Mouse (Mus musculus): Measurements from ENCODE around the gene Edrf1.
"Not testable (repeated sequence)": the region's sequence is repeated elsewhere in the genome, so short reads cannot be mapped to it uniquely, and the experiment has no call there.

Edrf1 gene

DNA sequence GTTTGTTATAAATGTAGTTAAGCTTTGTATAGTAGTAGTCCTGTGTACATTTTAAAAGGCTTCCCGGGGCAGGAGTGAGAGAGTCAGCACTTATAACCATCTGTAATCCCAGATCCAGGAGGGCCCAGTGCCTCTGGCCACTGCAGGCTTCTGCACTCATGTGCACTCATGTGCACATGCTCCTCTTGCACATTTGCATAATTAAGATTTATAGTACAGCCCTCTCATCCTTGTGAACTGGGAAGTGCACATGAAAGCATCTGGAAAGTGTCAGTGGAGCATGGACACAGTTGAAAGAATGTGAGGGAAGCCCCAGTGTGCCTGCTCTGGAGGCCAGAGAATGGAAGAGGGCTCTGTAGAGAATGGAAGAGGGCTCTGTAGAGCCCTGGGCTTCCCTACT, 25.1 kb downstream of the Edrf1 start:
- DNase-seq: no peak

GRCm38 (mm10) chr7:133669071-133669470, 31.7 kb downstream of the Edrf1 start:
- DNase-seq: no peak

DNA sequence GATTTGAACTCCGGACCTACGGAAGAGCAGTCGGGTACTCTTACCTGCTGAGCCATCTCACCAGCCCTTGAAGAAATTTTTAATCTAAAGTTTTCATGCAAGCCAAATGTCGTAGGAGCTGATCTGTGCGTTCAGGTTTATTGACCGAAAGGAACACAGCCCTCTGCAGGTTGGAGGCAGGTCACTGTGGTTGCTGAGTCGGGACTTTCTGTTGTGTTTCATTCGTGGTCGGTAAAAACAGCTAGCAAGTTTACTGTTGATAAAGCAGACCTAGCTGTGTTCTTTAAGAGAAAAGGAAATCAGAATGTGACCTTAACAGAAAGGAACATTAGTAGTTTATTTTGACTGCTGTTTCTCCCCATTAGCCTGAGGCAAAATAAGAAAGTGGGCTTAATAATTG, 32.6 kb downstream of the Edrf1 start:
- no peak for DNase-seq

- no peak for DNase-seq
Observed at GRCm38 (mm10) chr7:133670846-133671245, 33.5 kb downstream of the Edrf1 start.

- no peak for DNase-seq
Observed at GRCm38 (mm10) chr7:133676002-133676401, 38.7 kb downstream of the Edrf1 start.

- DNase-seq: no peak
Observed at GRCm38 (mm10) chr7:133678716-133679115, 41.4 kb downstream of the Edrf1 start.

DNA sequence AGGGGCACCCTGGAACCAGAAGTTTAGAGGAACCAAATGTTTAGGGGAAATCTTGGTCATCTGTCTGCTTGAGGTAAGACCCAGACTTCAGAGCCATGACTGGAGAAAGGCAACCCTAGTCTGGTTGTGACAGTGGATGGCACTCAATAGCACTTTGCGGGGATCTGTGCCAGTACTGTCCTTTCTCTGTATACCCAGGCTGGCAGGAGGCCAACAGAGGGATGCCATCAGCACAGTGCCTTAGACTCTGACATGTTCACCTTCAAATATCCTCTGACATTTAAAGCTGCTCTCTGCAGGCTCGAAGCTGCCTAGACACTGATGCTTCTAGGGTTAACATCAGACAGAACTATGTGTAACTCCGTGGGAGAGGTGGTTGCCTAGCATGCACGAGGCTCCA, 42.1 kb downstream of the Edrf1 start:
- DNase-seq: no peak

- DNase-seq: no peak
Observed at GRCm38 (mm10) chr7:133679961-133680360, 42.6 kb downstream of the Edrf1 start, which contains the start of gene Mmp21. TSS of gene Mmp21 (minus strand) at chr7:133680061.

GRCm38 (mm10) chr7:133683626-133684025, 46.3 kb downstream of the Edrf1 start:
- DNase-seq: no peak

DNA sequence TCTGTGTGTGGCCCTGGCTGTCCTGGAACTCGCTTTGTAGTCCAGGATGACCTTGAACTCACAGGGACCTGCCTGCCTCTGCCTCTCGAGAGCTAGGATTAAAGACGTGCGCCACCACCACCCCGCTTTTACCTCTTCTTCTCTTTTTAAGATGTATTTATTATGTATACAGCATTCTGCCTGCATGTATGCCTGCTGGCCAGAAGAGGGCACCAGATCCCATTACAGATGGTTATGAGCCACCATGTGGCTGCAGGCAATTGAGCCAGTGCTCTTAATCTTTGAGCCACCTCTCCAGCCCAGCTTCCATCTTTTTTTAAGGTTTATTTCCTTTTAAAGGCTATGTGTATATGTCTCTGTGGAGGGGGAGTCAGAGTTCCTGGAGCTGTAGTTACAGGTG, 46.8 kb downstream of the Edrf1 start:
- DNase-seq: no peak

DNA sequence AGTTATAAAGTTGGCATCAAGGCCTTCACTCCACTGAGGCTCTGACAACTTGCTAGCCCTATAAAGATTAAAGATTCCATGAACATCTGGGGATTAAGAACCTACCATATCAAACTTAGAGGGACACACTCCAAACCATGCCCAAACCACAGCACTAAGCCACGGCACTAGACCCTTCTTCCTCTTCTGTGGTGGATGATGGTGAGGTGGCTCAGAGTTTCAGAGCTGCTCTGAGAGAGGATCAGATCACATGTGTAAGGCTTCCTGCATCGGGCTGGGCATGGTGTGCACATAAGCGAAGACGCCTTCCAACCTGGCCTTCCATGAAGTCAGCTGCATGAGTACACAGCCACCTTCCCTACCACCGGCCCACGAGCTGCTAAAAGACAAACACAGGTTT, 47.4 kb downstream of the Edrf1 start:
- no peak for DNase-seq

- not testable (repeated sequence) for DNase-seq
Observed at GRCm38 (mm10) chr7:133685644-133686043, 48.3 kb downstream of the Edrf1 start.

GRCm38 (mm10) chr7:133698021-133698709, 60.8 kb downstream of the Edrf1 start:
- no peak for DNase-seq

DNA sequence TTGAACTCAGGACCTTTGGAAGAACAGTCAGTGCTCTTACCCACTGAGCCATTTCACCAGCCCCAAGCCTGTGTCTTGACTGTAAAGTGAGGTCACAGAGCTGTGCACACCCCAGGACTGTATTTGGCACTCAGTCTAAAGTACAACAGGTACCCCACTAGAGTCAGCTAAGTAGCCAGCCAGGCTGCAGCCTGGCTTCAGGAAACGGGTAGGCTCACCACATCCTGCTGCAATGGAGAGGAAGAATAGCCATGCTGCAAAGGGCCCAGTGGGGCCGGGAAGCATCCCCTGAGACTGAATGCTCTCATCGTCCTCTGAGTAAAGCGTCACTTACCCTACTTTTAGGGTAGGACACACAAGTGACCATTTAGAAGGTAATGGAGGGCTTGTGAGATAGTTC, 62.5 kb downstream of the Edrf1 start:
- DNase-seq: no peak

DNA sequence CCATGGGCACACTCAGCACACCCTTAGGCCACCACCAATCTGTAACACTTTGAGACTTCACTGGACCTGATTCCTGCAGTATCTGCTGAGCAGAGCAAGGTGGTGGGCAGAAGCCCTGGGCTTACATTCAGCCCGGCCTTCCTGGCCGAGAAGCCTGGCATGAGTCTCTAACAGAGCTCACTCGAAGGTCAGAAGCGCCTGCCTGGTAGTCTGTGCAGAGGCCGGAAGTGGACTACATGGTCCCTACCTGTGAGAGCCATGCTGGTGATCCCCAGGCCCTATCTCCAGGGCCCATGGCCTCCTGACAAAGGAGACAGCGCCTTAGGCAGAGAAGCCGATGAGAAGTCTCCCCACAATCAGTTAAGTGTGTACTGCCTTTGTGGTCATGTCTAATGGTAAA, 64.0 kb downstream of the Edrf1 start:
- DNase-seq: no peak

GRCm38 (mm10) chr7:133702333-133702732, 65.0 kb downstream of the Edrf1 start:
- DNase-seq: no peak

DNA sequence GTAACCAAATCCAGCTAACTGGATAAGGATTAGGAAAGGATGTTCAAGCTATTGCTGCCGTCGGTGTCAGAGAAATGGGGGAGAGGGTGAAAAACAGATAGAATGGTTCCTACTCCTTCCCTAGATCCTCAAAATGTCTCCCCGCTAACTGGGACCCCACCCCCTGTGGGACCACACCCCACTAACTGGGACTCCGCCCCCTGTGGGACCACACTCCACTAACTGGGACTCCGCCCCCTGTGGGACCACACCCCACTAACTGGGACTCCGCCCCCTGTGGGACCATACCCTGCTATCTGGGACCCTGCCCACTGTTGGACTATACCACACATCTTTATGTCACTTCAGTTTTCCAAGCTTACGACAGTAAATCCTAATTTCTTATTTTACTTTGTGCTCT, 66.6 kb downstream of the Edrf1 start:
- DNase-seq: no peak

- no peak for DNase-seq
Observed at GRCm38 (mm10) chr7:133707301-133707700, 70.0 kb downstream of the Edrf1 start.

DNA sequence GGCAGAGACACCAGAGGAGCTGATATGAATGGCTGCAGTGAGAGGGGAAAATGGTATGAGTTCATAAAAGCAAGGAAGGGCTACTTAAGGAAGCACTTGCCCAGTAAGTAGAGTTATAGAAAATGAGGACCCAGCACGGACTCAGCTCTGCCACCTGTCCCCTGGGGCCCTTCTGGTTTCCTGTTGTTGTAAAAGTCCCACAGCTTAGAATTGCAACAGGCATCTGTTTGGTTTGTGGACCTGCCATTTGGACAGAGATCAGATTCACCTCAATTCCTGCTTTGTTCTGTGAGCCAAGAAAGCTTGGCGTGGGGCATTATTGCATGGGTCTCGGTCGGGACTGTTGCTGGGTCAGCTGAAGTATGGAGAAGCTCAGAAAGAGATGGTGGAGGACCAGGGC, 78.0 kb downstream of the Edrf1 start:
- no peak for DNase-seq

GRCm38 (mm10) chr7:133718580-133718979, 81.2 kb downstream of the Edrf1 start:
- DNase-seq: no peak

DNA sequence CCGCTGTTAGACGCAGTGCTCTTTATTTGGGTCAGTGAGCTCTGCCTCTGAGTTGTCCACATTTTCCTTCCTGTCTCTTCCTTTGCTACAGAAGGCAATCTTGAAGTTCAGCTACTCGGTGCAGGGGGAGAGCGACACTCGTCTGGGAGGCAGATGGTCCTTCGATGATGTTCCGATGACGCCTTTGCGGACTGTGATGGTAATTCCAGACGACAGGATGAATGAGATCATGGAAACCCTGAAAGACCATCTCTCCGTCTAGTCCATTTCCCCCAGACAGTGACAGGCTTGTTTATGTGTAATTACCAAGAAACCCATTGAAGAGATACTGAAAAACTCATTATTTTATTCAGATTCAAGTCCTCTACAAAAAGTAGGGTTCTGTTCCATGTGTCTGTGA, 83.3 kb downstream of the Edrf1 start:
- DNase-seq: no peak

All from kidney, adult 8-10 months (tissue).